Comparison of ENCODE assay signal across 7 mouse cellular contexts in genomic region chr11:107468252-107469030, GRCm38 (mm10). TPM values are rescaled to one million over a fixed set of nuclear protein-coding genes. Genes with fewer than 3 reads are reported as not detected.
DNase-seq lines count a peak whose midpoint lies in the region; ATAC-seq and TF ChIP-seq lines count a peak whose summit lies in the region.

No protein-coding gene starts in this region.

- peak overlapping the region; percentile 76 for H3K9ac ChIP-seq in lung, postnatal 0 days (replicated peaks; ENCODE audit: low read depth)
- H3K9ac ChIP-seq in liver, postnatal 0 days (replicated peaks) = peak overlapping the region; percentile 90
- H3K9ac ChIP-seq in stomach, postnatal 0 days (ENCODE audit: low read length) = peak overlapping the region; percentile 78

- H3K36me3 ChIP-seq in lung, postnatal 0 days (ENCODE audit: insufficient read depth, low read length) = no peaks in the 10 kb centered on the region
- H3K36me3 ChIP-seq in hindbrain, embryonic 10.5 days = peaks cover under 1% of the 10 kb centered on the region
- no peaks in the 10 kb centered on the region for H3K36me3 ChIP-seq in liver, postnatal 0 days (replicated peaks; ENCODE audit: insufficient read depth, low read length)
- H3K36me3 ChIP-seq in stomach, postnatal 0 days (ENCODE audit: control insufficient read depth, insufficient read depth, low read length) = no peaks in the 10 kb centered on the region

- no peaks in the 10 kb centered on the region for H3K27me3 ChIP-seq in lung, postnatal 0 days (replicated peaks; ENCODE audit: insufficient read depth, low read length)
- no peaks in the 10 kb centered on the region for H3K27me3 ChIP-seq in hindbrain, embryonic 10.5 days (ENCODE audit: insufficient read depth, poor library complexity, severe bottlenecking)
- no peaks in the 10 kb centered on the region for H3K27me3 ChIP-seq in liver, postnatal 0 days (ENCODE audit: insufficient read depth, low read length)
- H3K27me3 ChIP-seq in stomach, postnatal 0 days (ENCODE audit: control insufficient read depth, insufficient read depth, low read length) = no peaks in the 10 kb centered on the region

- H3K27ac ChIP-seq in lung, postnatal 0 days (ENCODE audit: low read length) = peak overlapping the region; percentile 88
- no peak overlapping the region; the same call in none of the 2 replicates for H3K27ac ChIP-seq in cortical plate, adult 2 months (ENCODE audit: insufficient read depth, low read length)
- H3K27ac ChIP-seq in hindbrain, embryonic 10.5 days = peak overlapping the region; percentile 95
- peak overlapping the region; percentile 96 for H3K27ac ChIP-seq in liver, postnatal 0 days (ENCODE audit: low read depth)
- peak overlapping the region; percentile 82 for H3K27ac ChIP-seq in stomach, postnatal 0 days (replicated peaks)

- no peak for TF ChIP-seq CTCF in lung, postnatal 0 days (IDR thresholded peaks at IDR 0.05)
- TF ChIP-seq CTCF in cortical plate, adult 2 months (IDR thresholded peaks at IDR 0.05; ENCODE audit: extremely low read depth, insufficient read depth, low read length) = no peak
- no peak for TF ChIP-seq CTCF in liver, postnatal 0 days (IDR thresholded peaks at IDR 0.05; ENCODE audit: low read depth)
- no peak for TF ChIP-seq CTCF in stomach, postnatal 0 days (IDR thresholded peaks at IDR 0.05; ENCODE audit: low read depth)

- no peak for TF ChIP-seq POLR2A in cortical plate, adult 2 months (IDR thresholded peaks at IDR 0.05; ENCODE audit: extremely low read depth, insufficient read depth, low read length)

- TF ChIP-seq EP300 in lung, postnatal 0 days (IDR thresholded peaks at IDR 0.05) = no peak
- TF ChIP-seq EP300 in liver, postnatal 0 days (IDR thresholded peaks at IDR 0.05; ENCODE audit: low read depth) = peak; percentile 82
- no peak for TF ChIP-seq EP300 in stomach, postnatal 0 days (optimal IDR thresholded peaks at IDR 0.05)

- peaks cover 8% of the 10 kb centered on the region; the same call in 1 of the 2 replicates for H3K4me1 ChIP-seq in lung, postnatal 0 days (ENCODE audit: insufficient read depth, low read depth, low read length)
- peaks cover 1% of the 10 kb centered on the region; the same call in 1 of the 2 replicates for H3K4me1 ChIP-seq in cortical plate, adult 2 months (ENCODE audit: control insufficient read depth, insufficient read depth, low read length)
- peaks cover 36% of the 10 kb centered on the region for H3K4me1 ChIP-seq in hindbrain, embryonic 10.5 days (replicated peaks)
- peaks cover 32% of the 10 kb centered on the region for H3K4me1 ChIP-seq in liver, postnatal 0 days (ENCODE audit: insufficient read depth)
- H3K4me1 ChIP-seq in stomach, postnatal 0 days (replicated peaks; ENCODE audit: control insufficient read depth, insufficient read depth) = no peaks in the 10 kb centered on the region

- no peak for ATAC-seq in lung, postnatal 0 days
- peak; percentile 50 for ATAC-seq in liver, postnatal 0 days
- no peak; the same call in 1 of the 2 replicates for ATAC-seq in stomach, postnatal 0 days (ENCODE audit: low FRiP score, low TSS enrichment)

- H3K4me3 ChIP-seq in lung, postnatal 0 days (ENCODE audit: low read depth, low read length) = peak overlapping the region; percentile 76
- H3K4me3 ChIP-seq in cortical plate, adult 2 months (ENCODE audit: insufficient read depth, low read length) = peak overlapping the region; percentile 96
- peak overlapping the region; percentile 88 for H3K4me3 ChIP-seq in hindbrain, embryonic 10.5 days
- H3K4me3 ChIP-seq in liver, postnatal 0 days (ENCODE audit: low read depth, low read length) = peak overlapping the region; percentile 89
- H3K4me3 ChIP-seq in stomach, postnatal 0 days (ENCODE audit: low read depth, low read length) = peak overlapping the region; percentile 77

- DNase-seq in lung, postnatal 0 days (ENCODE audit: low spot score) = no peak
- no peak for DNase-seq in lung, postnatal 25 days (ENCODE audit: low spot score)
- no peak for DNase-seq in hindbrain, embryonic 10.5 days (ENCODE audit: low spot score)
- DNase-seq in liver, postnatal 0 days = peak; percentile 64
- no peak for DNase-seq in stomach, postnatal 0 days (ENCODE audit: low spot score)
- DNase-seq in left cerebral cortex, postnatal 36 days (ENCODE audit: low spot score in 2 of 2) = no peak

- intact Hi-C loops in left cerebral cortex, postnatal 36 days (cut with DNase I) = loop anchor here (2.0 to 5.0 kb wide), 4 partner anchors 56 to 254 kb away; no protein-coding TSS in a partner anchor

- peak overlapping the region; percentile 99 for H3K4me2 ChIP-seq in lung, postnatal 0 days (replicated peaks; ENCODE audit: low read depth, low read length)
- H3K4me2 ChIP-seq in liver, postnatal 0 days (ENCODE audit: low read depth, low read length) = peak overlapping the region; percentile 86
- peak overlapping the region; percentile 99 for H3K4me2 ChIP-seq in stomach, postnatal 0 days (replicated peaks; ENCODE audit: low read depth)

- 15% methylated on average over 16 of the region's 16 CpGs for WGBS in lung, postnatal 0 days
- 25% methylated on average over 16 of the region's 16 CpGs for WGBS in hindbrain, embryonic 10.5 days
- 10% methylated on average over 16 of the region's 16 CpGs for WGBS in liver, postnatal 0 days (ENCODE audit: insufficient replicate concordance)
- WGBS in stomach, postnatal 0 days = 22% methylated on average over 16 of the region's 16 CpGs

- no peaks in the 10 kb centered on the region for H3K9me3 ChIP-seq in lung, postnatal 0 days (ENCODE audit: low read length)
- H3K9me3 ChIP-seq in hindbrain, embryonic 10.5 days = no peaks in the 10 kb centered on the region
- no peaks in the 10 kb centered on the region for H3K9me3 ChIP-seq in liver, postnatal 0 days (ENCODE audit: low read length)
- H3K9me3 ChIP-seq in stomach, postnatal 0 days (ENCODE audit: control insufficient read depth, low read length) = no peaks in the 10 kb centered on the region

RNA-seq across cellular contexts. Expression of gene Pitpnc1, which starts 2.1 kb away (rescaled TPM):
- polyA plus RNA-seq in lung, postnatal 0 days (2015; fragmentation: Nextera tagmentation; extraction: Ambion mirVana) = 16.3 and 22.2 TPM in 2 replicates
- polyA plus RNA-seq in cortical plate, adult 2 months (2012; rRNA removed) = 34.7 and 35.6 TPM in 2 replicates
- 21.9 and 22.8 TPM in 2 replicates for polyA plus RNA-seq in hindbrain, embryonic 10.5 days (2016; fragmentation: Nextera tagmentation; extraction: Ambion mirVana)
- 6.8 and 9.1 TPM in 2 replicates for polyA plus RNA-seq in liver, postnatal 0 days (2015; fragmentation: Nextera tagmentation; extraction: Ambion mirVana)
- polyA plus RNA-seq in stomach, postnatal 0 days (2015; fragmentation: Nextera tagmentation; extraction: Ambion mirVana) = 5.0 and 5.1 TPM in 2 replicates
- total RNA-seq in left cerebral cortex, postnatal 36 days (2021) = 10 to 100 TPM; 51.2 to 54.5 TPM

RNA-seq across cellular contexts. Expression of gene Psmd12, which starts 10.8 kb away (rescaled TPM):
- 92.6 TPM in 2 replicates for polyA plus RNA-seq in lung, postnatal 0 days (2015; fragmentation: Nextera tagmentation; extraction: Ambion mirVana)
- polyA plus RNA-seq in cortical plate, adult 2 months (2012; rRNA removed) = 56.7 and 57.3 TPM in 2 replicates
- polyA plus RNA-seq in hindbrain, embryonic 10.5 days (2016; fragmentation: Nextera tagmentation; extraction: Ambion mirVana) = 188 and 220 TPM in 2 replicates
- 78.8 and 79.6 TPM in 2 replicates for polyA plus RNA-seq in liver, postnatal 0 days (2015; fragmentation: Nextera tagmentation; extraction: Ambion mirVana)
- polyA plus RNA-seq in stomach, postnatal 0 days (2015; fragmentation: Nextera tagmentation; extraction: Ambion mirVana) = 137 TPM in 2 replicates
- total RNA-seq in left cerebral cortex, postnatal 36 days (2021) = 10 to 100 TPM; 66.2 to 67.0 TPM
